Mouse (Mus musculus) CH12.LX (cell line): ENCODE measurements at regions not wholly inside any gene's neighbourhood (a gene's known extent, or its start where the extent isn't known, plus 50 kb on each side); places are given as distances from the start of the nearest gene placed in this dataset.

ENCODE experiments used
- BHLHE40 ChIP-seq: IDR thresholded peaks from 2 replicates; pipeline ENCODE4 v1.6.1; 2011; ENCODE audit warnings: mild to moderate bottlenecking, low read depth, low read length, improper control_type of control experiment
- CTCF ChIP-seq, 2 experiments: IDR thresholded peaks in 1 of 2; conservative IDR thresholded peaks in 1 of 2; 2 replicates each; pipeline ENCODE4 v1.5.1; 2011 to 2012; ENCODE audit warnings: low read depth in 2 of 2, low read length in 2 of 2, improper control_type of control experiment in 1 of 2, inconsistent platforms in 1 of 2, mild to moderate bottlenecking in 1 of 2, moderate library complexity in 1 of 2
- EP300 ChIP-seq: IDR thresholded peaks from 2 replicates; pipeline ENCODE4 v1.6.1; 2011; ENCODE audit warnings: low read length, improper control_type of control experiment
- ETS1 ChIP-seq: conservative IDR thresholded peaks from 2 replicates; pipeline ENCODE4 v1.6.1; 2012; ENCODE audit warnings: low read depth, mild to moderate bottlenecking, inconsistent platforms, low read length, improper control_type of control experiment, moderate library complexity
- GABPA ChIP-seq: IDR thresholded peaks from 2 replicates; pipeline ENCODE4 v1.6.1; 2012; ENCODE audit warnings: low read depth, low read length, improper control_type of control experiment, inconsistent platforms; ENCODE audit not compliant: insufficient replicate concordance
- MAFK ChIP-seq: IDR thresholded peaks from 2 replicates; pipeline ENCODE4 v1.6.1; 2011; ENCODE audit warnings: low read length, improper control_type of control experiment; ENCODE audit not compliant: insufficient replicate concordance
- MXI1 ChIP-seq: IDR thresholded peaks from 2 replicates; pipeline ENCODE4 v1.6.1; 2011; ENCODE audit warnings: mild to moderate bottlenecking, low read depth, low read length, improper control_type of control experiment
- NRF1 ChIP-seq: IDR thresholded peaks from 2 replicates; pipeline ENCODE4 v1.6.1; 2014; ENCODE audit warnings: low read depth, mild to moderate bottlenecking, inconsistent platforms, low read length, improper control_type of control experiment, moderate library complexity
- PAX5 ChIP-seq: IDR thresholded peaks from 2 replicates; pipeline ENCODE4 v1.6.1; 2012; ENCODE audit warnings: low read length, inconsistent platforms, mixed read lengths
- POLR2A ChIP-seq: IDR thresholded peaks from 2 replicates; pipeline ENCODE4 v1.6.1; 2011; ENCODE audit warnings: low read depth, mild to moderate bottlenecking, improper control_type of control experiment, low read length
- POLR2AphosphoS2 ChIP-seq: IDR thresholded peaks from 2 replicates; pipeline ENCODE4 v1.6.1; 2011; ENCODE audit warnings: low read depth, low read length, improper control_type of control experiment
- USF1 ChIP-seq: IDR thresholded peaks from 2 replicates; pipeline ENCODE4 v1.6.1; 2014; ENCODE audit warnings: low read depth, mild to moderate bottlenecking, inconsistent platforms, low read length, improper control_type of control experiment

DNA sequence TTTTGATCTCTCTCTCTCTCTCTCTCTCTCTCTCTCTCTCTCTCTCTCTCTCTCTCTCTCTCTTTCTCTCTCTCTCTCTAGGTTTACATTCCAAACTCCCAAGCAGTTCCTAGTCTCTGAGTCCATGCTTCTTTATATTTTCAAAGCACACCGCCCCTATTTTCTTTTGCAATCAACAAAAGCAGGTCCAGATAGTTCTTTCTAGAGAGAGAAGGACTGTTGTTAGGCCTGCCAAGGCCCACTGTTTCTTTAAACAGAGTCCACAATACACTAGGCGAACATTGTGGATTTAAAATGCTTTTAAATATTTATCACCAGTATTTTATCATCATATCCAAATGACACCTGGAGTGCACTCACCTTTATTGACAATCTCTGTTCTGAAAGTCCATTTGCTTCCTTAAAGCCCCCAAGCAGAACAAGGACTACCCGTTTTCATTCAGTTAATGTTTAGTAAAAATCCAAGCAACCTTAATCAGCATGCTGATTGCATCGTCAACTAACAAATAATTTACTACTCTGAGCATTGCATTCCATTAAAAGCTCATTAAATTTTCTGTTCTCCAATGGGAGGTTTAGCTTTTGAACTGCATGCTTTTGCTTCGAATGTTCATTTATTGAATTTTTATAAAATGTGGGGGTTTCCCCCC, 157.7 kb upstream of the Tmem161b start:
- no peak for TF ChIP-seq USF1
- TF ChIP-seq PAX5, result no peak
- TF ChIP-seq CTCF (conservative IDR thresholded peaks at IDR 0.05 in 1 of 2, IDR thresholded peaks at IDR 0.05 in 1 of 2; ENCODE audit: low read depth in 2 of 2, low read length in 2 of 2), result no peak
- no peak for TF ChIP-seq NRF1
- TF ChIP-seq POLR2AphosphoS2, result no peak
- no peak for TF ChIP-seq MXI1
- TF ChIP-seq POLR2A, result no peak
- no peak for TF ChIP-seq GABPA
- no peak for TF ChIP-seq BHLHE40
- TF ChIP-seq ETS1, result no peak
- no peak for TF ChIP-seq EP300
- no peak for TF ChIP-seq MAFK
